ENCODE assay signal across 42 mouse cellular contexts in genomic region chr10:3262784-3263183, GRCm38 (mm10). TPM values are rescaled to one million over a fixed set of nuclear protein-coding genes. Genes with fewer than 3 reads are reported as not detected.
"Had no signal": no experiment of that assay in that cellular context is flagged by ENCODE, and none has a peak within 500 bp of the region (broad histone marks: within the 10 kb centered on the region; RNA-seq: fewer than 3 reads in every experiment).

No protein-coding gene starts in this region.

- H3K9ac ChIP-seq: heart, embryonic 12.5 days; hindbrain, embryonic 13.5 days; hindbrain, embryonic 15.5 days; limb, embryonic 13.5 days; limb, embryonic 15.5 days; liver, embryonic 12.5 days; liver, embryonic 14.5 days had no signal

- H3K4me1 ChIP-seq: heart, embryonic 10.5 days; heart, embryonic 12.5 days; hindbrain, embryonic 13.5 days; hindbrain, embryonic 15.5 days; limb, embryonic 13.5 days; limb, embryonic 15.5 days; liver, embryonic 12.5 days had no signal

- H3K4me2 ChIP-seq: heart, embryonic 12.5 days; hindbrain, embryonic 13.5 days; hindbrain, embryonic 15.5 days; limb, embryonic 13.5 days; limb, embryonic 15.5 days; liver, embryonic 12.5 days had no signal

- ATAC-seq: hindbrain, postnatal 0 days; intestine, embryonic 16.5 days; liver, embryonic 12.5 days had no signal

- H3K27ac ChIP-seq: heart, embryonic 10.5 days; hindbrain, embryonic 13.5 days; hindbrain, embryonic 15.5 days; hindbrain, postnatal 0 days; kidney, postnatal 0 days; limb, embryonic 13.5 days; limb, embryonic 15.5 days; liver, embryonic 12.5 days; liver, embryonic 14.5 days had no signal

- H3K27me3 ChIP-seq: heart, embryonic 12.5 days; hindbrain, embryonic 13.5 days; hindbrain, embryonic 15.5 days; limb, embryonic 13.5 days; limb, embryonic 15.5 days; liver, embryonic 12.5 days had no signal

- H3K36me3 ChIP-seq: heart, embryonic 10.5 days; heart, embryonic 12.5 days; hindbrain, embryonic 13.5 days; hindbrain, embryonic 15.5 days; limb, embryonic 13.5 days; limb, embryonic 15.5 days; liver, embryonic 12.5 days had no signal

- H3K9me3 ChIP-seq: heart, embryonic 10.5 days; heart, embryonic 12.5 days; hindbrain, embryonic 13.5 days; hindbrain, embryonic 15.5 days; limb, embryonic 13.5 days; limb, embryonic 15.5 days; liver, embryonic 12.5 days had no signal

- H3K4me3 ChIP-seq: heart, embryonic 10.5 days; heart, embryonic 12.5 days; hindbrain, embryonic 13.5 days; hindbrain, embryonic 15.5 days; limb, embryonic 13.5 days; limb, embryonic 15.5 days; liver, embryonic 12.5 days had no signal

- DNase-seq: gastrocnemius, postnatal 14 days; gastrocnemius, postnatal 36 days; heart, adult 18-20 months; heart, postnatal 10 days; kidney, adult 11 months; kidney, adult 2 months; kidney, postnatal 25 days; layer of hippocampus, adult 9-11 months; layer of hippocampus, postnatal 36 days; left cerebral cortex, postnatal 4 days had no signal

RNA-seq across cellular contexts. Expression of gene H60c, which starts 4.8 kb away (rescaled TPM):
- total RNA-seq: gastrocnemius, adult 18-20 months; gastrocnemius, adult 8-10 months; gastrocnemius, postnatal 14 days; gastrocnemius, postnatal 36 days; heart, adult 18-20 months; heart, adult 8-10 months; heart, postnatal 10 days; heart, postnatal 25 days; hematopoietic stem cell, adult 5-6 weeks; hindbrain, postnatal 0 days; layer of hippocampus, adult 18-20 months; layer of hippocampus, adult 8-10 months; layer of hippocampus, postnatal 14 days; layer of hippocampus, postnatal 36 days; left cerebral cortex, adult 18-20 months; left cerebral cortex, adult 8-10 months; left cerebral cortex, postnatal 10 days; left cerebral cortex, postnatal 25 days; left cerebral cortex, postnatal 4 days; liver, adult 2 months had no signal
- polyA plus RNA-seq: gonadal fat pad, adult 2 months; heart, embryonic 10.5 days; heart, embryonic 12.5 days; heart, embryonic 14.5 days; heart, embryonic 16.5 days; hindbrain, embryonic 11.5 days; hindbrain, embryonic 13.5 days; hindbrain, embryonic 15.5 days; hindbrain, postnatal 0 days; intestine, embryonic 14.5 days; kidney, adult 2 months; large intestine, adult 2 months; limb, embryonic 11.5 days; liver, adult 2 months; liver, embryonic 12.5 days; liver, embryonic 14.5 days; liver, embryonic 16.5 days had no signal
